ENCODE assay signal across 23 mouse cellular contexts in the genomic region with DNA sequence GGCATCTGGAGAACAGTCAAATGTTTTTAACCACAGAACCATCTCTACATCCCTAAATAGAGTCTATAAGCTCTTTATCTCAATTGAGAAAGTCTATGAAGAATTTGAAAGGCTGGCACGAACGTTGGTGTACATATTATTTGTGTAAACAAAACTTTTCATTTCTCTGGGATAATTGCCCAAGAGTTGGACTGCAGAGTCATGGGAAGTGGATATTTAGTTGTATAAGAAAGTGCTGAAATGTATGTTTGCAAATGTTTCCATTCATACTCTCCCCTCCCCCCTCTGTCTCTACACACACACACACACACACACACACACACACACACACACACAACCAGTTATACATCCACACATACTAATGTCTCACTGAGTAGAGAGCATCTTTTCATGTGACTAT.
"Had no signal": no experiment of that assay in that cellular context is flagged by ENCODE, and none has a peak within 500 bp of the region (broad histone marks: within the 10 kb centered on the region; RNA-seq: fewer than 3 reads in every experiment).

No protein-coding gene starts in this region.

- H3K4me2 ChIP-seq: heart, embryonic 12.5 days; hindbrain, embryonic 12.5 days; hindbrain, embryonic 14.5 days had no signal

- H3K4me1 ChIP-seq: intestine, embryonic 15.5 days had no signal

- H3K27me3 ChIP-seq: heart, embryonic 12.5 days; hindbrain, embryonic 12.5 days; intestine, embryonic 15.5 days; limb, embryonic 12.5 days had no signal

- H3K9ac ChIP-seq: forebrain, postnatal 0 days; heart, embryonic 12.5 days; hindbrain, embryonic 12.5 days; hindbrain, embryonic 14.5 days; intestine, embryonic 15.5 days; limb, embryonic 12.5 days had no signal

- H3K4me3 ChIP-seq: heart, embryonic 10.5 days; heart, embryonic 12.5 days; hindbrain, embryonic 10.5 days; hindbrain, embryonic 12.5 days; limb, embryonic 10.5 days; limb, embryonic 12.5 days had no signal

- H3K27ac ChIP-seq: heart, embryonic 10.5 days; hindbrain, embryonic 10.5 days; hindbrain, embryonic 12.5 days; hindbrain, embryonic 14.5 days; intestine, embryonic 15.5 days; limb, embryonic 10.5 days had no signal

- ATAC-seq: forebrain, postnatal 0 days; hindbrain, embryonic 16.5 days; inflammation-experienced regulatory T-cells, adult 6 months had no signal

- H3K36me3 ChIP-seq: heart, embryonic 10.5 days; heart, embryonic 12.5 days; hindbrain, embryonic 10.5 days; hindbrain, embryonic 12.5 days; intestine, embryonic 15.5 days; limb, embryonic 10.5 days; limb, embryonic 12.5 days had no signal

- H3K9me3 ChIP-seq: heart, embryonic 10.5 days; heart, embryonic 12.5 days; hindbrain, embryonic 10.5 days; hindbrain, embryonic 12.5 days; intestine, embryonic 15.5 days; limb, embryonic 10.5 days; limb, embryonic 12.5 days had no signal

- DNase-seq: forebrain, postnatal 0 days; gastrocnemius, adult 2 months; gastrocnemius, postnatal 10 days; gastrocnemius, postnatal 25 days; heart, adult 18-20 months; heart, postnatal 10 days; heart, postnatal 4 days; kidney, adult 18-20 months; kidney, adult 8-10 months; kidney, postnatal 10 days; kidney, postnatal 25 days; kidney, postnatal 4 days; liver had no signal
